Mouse (Mus musculus) liver, embryonic 14.5 days (tissue): ENCODE results near the gene Cnnm2.

Experiments used
- CTCF ChIP-seq: IDR thresholded peaks from 2 replicates; pipeline ENCODE4 v1.5.1; 2016; ENCODE audit warnings: antibody characterized with exemption, low read depth, control low read depth
- EP300 ChIP-seq: IDR thresholded peaks from 2 replicates; pipeline ENCODE4 v1.6.1; 2016; ENCODE audit warnings: antibody characterized with exemption, low read depth

GRCm38 (mm10) chr19:46802306-46802705 lies 40.9 kb downstream of the Cnnm2 start:
- TF ChIP-seq EP300 = no peak
- TF ChIP-seq CTCF = no peak
